Mouse (Mus musculus): ENCODE data around the gene BC035947.
A peak's percentile ranks its signal among the peaks of the same experiment; 100 is the strongest.
"Not testable (repeated sequence)": the region's sequence is repeated elsewhere in the genome, so short reads cannot be mapped to it uniquely, and the experiment has no call there.

Gene BC035947

GRCm38 (mm10) chr1:78511621-78512160 lies at the start of gene BC035947:
TSS of gene BC035947 (minus strand) at chr1:78512158.
- DNase-seq (ENCODE audit: low spot score in 2 of 2) = no peak

DNA sequence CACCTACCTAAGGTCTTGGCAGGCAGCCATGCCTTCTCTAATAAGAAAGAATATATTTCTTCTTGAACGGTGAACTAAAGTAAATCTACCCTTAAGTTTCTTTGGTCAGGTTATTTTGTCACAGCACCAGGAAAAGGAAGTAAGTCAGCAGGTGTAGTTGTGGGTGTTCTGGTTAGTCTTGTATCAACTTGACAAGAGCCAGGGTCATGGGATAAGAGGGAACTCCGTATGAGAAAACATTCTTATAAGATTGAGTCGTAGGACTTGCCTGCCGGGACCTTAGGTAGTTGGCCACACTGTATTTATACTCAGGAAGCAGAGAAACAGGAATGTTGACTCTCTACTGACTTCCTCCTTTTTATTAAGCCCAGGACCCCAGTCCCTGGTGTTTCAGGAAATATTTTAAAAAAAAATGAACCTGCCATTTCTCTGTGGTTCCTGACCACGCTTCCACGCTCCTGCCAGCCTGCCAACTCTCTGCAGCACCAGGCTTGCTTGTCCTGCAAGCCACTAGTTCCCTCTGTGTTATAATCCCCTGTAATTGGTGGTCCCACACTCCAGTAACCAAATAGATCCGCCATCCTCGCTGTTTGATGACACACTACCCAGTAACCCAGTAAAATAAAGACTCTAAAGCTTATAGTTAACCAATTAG lies 42.2 kb upstream of the BC035947 start:
- DNase-seq (ENCODE audit: low spot score in 2 of 2) = no peak

DNA sequence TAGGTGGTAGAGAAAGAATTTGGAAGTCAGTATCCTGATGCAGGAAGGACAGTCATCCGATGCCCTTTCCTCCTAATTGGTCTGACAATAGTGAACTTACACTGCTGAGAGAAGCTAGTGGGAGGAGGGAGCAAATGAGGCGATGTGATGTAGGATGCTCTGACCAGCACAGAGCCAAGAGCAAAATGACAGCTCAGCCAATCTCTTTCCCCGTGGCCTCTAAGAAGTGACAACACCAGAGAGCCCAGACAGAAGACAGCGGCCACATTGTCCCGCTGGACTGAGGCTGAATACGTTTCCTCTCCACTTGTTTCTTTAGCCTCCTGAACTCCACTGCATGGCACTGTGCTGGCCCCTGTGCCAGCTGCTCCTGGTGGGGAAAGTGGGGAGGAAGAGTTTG lies 37.0 kb upstream of the BC035947 start:
- DNase-seq (ENCODE audit: low spot score in 2 of 2) = no peak

- DNase-seq (ENCODE audit: low spot score in 2 of 2) = no peak
Measured at GRCm38 (mm10) chr1:78546258-78546657, 34.3 kb upstream of the BC035947 start.

- not testable (repeated sequence) for DNase-seq (ENCODE audit: low spot score in 2 of 2)
Measured at GRCm38 (mm10) chr1:78543631-78544030, 31.7 kb upstream of the BC035947 start.

GRCm38 (mm10) chr1:78539166-78539565 lies 27.2 kb upstream of the BC035947 start:
- DNase-seq (ENCODE audit: low spot score in 2 of 2) = no peak

- DNase-seq (ENCODE audit: low spot score in 2 of 2) = no peak
Measured at GRCm38 (mm10) chr1:78538396-78538795, 26.4 kb upstream of the BC035947 start.

GRCm38 (mm10) chr1:78537494-78538010 lies 25.6 kb upstream of the BC035947 start:
- peak; percentile 86 to 89 for DNase-seq (ENCODE audit: low spot score in 2 of 2)

DNA sequence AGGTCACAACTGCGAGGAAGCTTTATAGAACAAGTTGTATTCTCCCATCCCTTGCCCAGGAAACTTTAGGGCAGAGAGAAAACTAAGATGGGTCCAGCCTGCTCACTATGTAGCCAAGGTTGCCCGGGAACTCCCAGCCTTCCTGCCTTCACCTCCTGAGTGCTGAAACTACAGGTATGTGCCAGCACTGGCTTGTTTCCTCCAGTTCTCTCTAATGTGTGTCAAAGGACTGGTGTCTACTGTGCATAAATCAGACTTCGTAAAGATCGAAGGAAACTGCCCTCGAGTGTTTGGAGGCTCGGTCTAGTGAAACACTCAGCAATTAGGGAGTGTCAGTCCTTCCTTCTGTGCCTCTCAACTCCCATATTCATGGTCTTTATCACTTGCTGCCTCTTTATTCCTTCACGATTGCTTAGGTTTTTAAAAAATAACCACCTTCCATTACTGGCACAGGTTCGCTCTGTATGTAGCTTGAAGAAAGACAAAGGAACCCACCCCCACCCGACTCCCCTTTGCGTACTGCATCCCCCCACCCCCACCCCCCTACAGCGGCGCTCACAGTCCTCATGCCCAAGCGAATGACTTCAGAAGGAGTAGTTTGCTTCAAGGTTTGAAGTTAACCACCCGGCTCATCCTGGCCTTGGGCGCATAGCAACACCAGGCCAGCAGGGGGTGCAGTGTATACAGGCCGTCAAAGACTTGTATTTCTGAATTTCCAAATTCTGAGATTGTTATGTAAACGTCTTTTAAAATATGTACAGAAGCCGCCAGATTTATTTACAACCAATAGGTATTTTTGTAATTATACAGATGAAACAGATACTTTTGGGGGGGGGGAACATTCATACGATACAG lies 24.6 kb upstream of the BC035947 start:
- DNase-seq (ENCODE audit: low spot score in 2 of 2) = peak; percentile 84 to 89

- no peak for DNase-seq (ENCODE audit: low spot score in 2 of 2)
Measured at GRCm38 (mm10) chr1:78534428-78535150, 22.6 kb upstream of the BC035947 start.

DNA sequence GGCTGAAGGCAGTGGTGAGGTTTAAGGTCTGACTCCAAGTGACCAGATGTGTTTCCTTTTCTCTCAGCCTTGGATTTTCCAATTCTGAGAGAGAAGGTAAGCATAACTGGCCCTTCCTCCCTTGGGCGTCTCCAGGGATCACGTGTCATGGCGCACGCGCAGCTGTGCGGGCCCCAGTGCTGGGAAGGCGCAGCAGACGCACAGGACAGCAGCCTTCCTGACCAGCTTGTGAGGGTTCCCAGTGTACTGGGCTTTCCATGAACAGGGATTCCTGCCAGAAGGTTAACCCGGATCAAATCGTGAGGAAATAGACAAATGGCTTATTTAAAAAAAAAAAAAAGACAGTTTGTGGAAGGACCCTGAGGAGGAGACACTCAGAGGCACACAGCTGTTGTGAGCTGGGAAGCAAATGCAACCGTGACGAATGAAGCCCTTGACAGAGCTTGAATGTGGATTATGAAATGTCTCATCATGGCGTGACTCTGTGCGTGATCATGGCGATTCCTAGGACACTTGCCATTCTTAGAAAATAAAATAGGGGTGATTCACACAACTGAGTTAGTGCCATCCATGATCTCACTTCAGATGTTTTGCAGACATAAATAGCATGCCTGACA lies 20.3 kb upstream of the BC035947 start:
- peak in 1 of 2 experiments; percentile 8 for DNase-seq (ENCODE audit: low spot score in 2 of 2)

GRCm38 (mm10) chr1:78530500-78531215 lies 18.7 kb upstream of the BC035947 start:
- DNase-seq (ENCODE audit: low spot score in 2 of 2) = no peak

GRCm38 (mm10) chr1:78529011-78529410 lies 17.1 kb upstream of the BC035947 start:
- no peak for DNase-seq (ENCODE audit: low spot score in 2 of 2)

DNA sequence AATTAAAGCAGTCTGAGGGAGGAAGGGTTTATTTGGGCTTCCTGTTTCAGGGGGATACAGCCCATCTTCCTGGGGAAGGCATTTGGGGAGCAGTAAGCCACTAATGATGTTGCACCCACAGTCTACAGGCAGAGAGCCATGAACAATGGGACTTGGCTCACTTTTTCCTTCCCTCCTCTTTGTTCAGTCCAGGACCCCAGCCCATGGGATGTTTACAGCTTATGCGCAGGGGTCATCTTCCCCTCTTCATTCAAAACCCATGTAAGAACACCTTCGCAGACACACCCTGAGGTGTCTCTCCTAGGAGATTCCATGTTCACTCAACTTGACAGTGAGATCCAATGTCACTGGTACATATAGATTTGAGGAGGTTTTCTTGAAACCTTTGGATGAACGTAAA lies 16.4 kb upstream of the BC035947 start:
- DNase-seq (ENCODE audit: low spot score in 2 of 2) = no peak

- peak; percentile 68 to 81 for DNase-seq (ENCODE audit: low spot score in 2 of 2)
Measured at GRCm38 (mm10) chr1:78525189-78525886, 13.4 kb upstream of the BC035947 start.

DNA sequence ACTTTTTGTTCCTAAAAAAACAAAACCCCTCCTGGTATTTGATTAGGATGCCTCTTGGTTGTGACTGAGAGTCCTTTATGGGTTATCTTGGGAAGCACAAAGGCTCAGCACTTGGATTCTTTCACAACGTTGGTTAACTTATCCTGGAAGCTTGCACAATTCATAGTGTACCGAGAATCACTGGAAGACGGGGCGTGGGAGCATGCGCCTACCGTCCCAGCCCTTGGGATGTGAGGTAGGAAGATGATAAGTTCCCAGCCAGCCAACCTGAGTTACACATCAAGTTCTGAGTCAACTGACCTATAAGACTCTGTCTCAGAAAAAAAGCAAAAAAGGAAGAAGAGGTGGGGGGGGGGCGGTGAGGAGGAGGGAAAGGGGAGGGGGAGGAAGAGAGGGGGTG lies 6.9 kb upstream of the BC035947 start:
- DNase-seq (ENCODE audit: low spot score in 2 of 2) = no peak

DNA sequence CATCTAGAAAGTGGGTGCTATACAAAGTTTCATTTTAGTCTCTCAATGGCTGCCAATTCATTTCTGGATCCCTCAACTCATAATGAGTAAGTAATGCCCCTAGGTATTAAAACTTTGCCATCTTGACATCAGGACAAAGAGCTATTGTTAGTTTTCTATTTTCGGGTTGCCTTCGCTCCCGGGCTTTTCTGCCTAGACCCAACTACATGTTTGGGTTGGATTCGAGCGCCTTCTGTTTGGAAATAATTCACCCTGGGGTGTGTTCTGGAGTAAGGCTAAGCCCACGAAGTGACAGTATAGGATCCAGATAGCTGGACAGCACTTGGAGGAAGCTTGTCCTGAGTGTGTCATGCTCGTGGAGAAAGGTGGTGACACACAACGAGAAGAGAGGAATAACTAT lies 798 bp upstream of the BC035947 start:
- DNase-seq (ENCODE audit: low spot score in 2 of 2) = no peak

DNA sequence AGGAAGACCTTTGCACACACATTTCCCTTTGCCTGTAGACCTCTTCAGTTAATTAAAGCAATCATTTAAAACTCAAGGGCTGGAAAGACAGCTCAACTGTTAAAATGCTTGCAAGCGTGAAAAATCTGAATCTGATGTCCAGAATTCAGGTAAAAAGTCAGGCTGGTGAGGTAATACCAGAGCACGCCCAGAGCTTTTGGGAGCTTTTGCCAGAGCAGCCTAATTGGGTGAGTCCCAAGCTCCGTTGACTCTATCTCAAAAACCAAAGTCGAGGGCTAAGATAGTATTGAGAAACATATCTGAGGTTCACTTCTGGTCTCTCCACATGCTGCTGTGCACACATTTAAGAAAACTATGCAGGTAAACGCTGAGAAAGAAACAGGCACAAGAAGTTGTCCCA lies 1.1 kb downstream of the BC035947 start, which contains the start of gene Mogat1:
Mogat1 (plus strand) TSS at position 130 of the 400 bp plus-strand sequence.
- no peak for DNase-seq (ENCODE audit: low spot score in 2 of 2)

DNA sequence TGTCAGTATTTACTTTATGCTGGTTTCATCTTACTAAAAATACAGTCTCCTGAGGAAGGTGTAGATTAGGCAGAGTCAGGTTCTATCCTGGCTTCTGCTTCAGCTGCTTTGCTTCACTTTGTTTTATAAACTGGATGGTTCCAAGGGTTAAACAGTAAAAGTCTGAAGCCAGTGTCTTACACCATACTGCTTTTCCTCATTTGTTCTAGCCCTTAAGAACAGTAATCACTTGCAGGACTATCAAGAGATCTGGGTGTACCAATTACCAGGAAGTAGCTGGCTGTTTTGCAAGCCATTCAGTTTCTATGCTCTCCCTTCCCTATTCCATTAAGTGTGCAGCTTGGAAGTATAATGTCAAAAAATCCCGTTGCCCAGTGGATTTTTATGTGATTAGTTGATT lies 4.8 kb downstream of the BC035947 start:
- no peak for DNase-seq (ENCODE audit: low spot score in 2 of 2)

- no peak for DNase-seq (ENCODE audit: low spot score in 2 of 2)
Measured at GRCm38 (mm10) chr1:78502527-78502926, 9.4 kb downstream of the BC035947 start.

Measured in frontal cortex, postnatal 36 days (tissue).